Mouse (Mus musculus): ENCODE results near the gene Cdc42se1.
"Not testable (repeated sequence)": the region's sequence is repeated elsewhere in the genome, so short reads cannot be mapped to it uniquely, and the experiment has no call there.

Cdc42se1 gene

GRCm38 (mm10) chr3:95228148-95228893 is at the start of gene Cdc42se1:
Gene Cdc42se1 (plus strand): TSS chr3:95228732.
- DNase-seq (ENCODE audit: low spot score in 2 of 2) = peak; percentile 70 to 76

GRCm38 (mm10) chr3:95178948-95179347 is 49.6 kb upstream of the Cdc42se1 start:
- no peak for DNase-seq (ENCODE audit: low spot score in 2 of 2)

- no peak for DNase-seq (ENCODE audit: low spot score in 2 of 2)
Measured at GRCm38 (mm10) chr3:95179890-95180289, 48.6 kb upstream of the Cdc42se1 start.

- DNase-seq (ENCODE audit: low spot score in 2 of 2) = no peak
Measured at GRCm38 (mm10) chr3:95181841-95182240, 46.7 kb upstream of the Cdc42se1 start.

GRCm38 (mm10) chr3:95184796-95185577 is 43.5 kb upstream of the Cdc42se1 start:
- no peak for DNase-seq (ENCODE audit: low spot score in 2 of 2)

- DNase-seq (ENCODE audit: low spot score in 2 of 2) = no peak
Measured at GRCm38 (mm10) chr3:95186100-95186499, 42.4 kb upstream of the Cdc42se1 start.

GRCm38 (mm10) chr3:95186888-95187287 is 41.6 kb upstream of the Cdc42se1 start:
- no peak for DNase-seq (ENCODE audit: low spot score in 2 of 2)

GRCm38 (mm10) chr3:95194721-95195135 is 33.8 kb upstream of the Cdc42se1 start:
- DNase-seq (ENCODE audit: low spot score in 2 of 2) = no peak

GRCm38 (mm10) chr3:95195772-95196171 is 32.8 kb upstream of the Cdc42se1 start:
- no peak for DNase-seq (ENCODE audit: low spot score in 2 of 2)

- DNase-seq (ENCODE audit: low spot score in 2 of 2) = no peak
Measured at GRCm38 (mm10) chr3:95199101-95199500, 29.4 kb upstream of the Cdc42se1 start.

GRCm38 (mm10) chr3:95200132-95200531 is 28.4 kb upstream of the Cdc42se1 start:
- no peak for DNase-seq (ENCODE audit: low spot score in 2 of 2)

- no peak for DNase-seq (ENCODE audit: low spot score in 2 of 2)
Measured at GRCm38 (mm10) chr3:95200562-95200961, 28.0 kb upstream of the Cdc42se1 start.

GRCm38 (mm10) chr3:95203880-95204279 is 24.7 kb upstream of the Cdc42se1 start:
- DNase-seq (ENCODE audit: low spot score in 2 of 2) = no peak

- DNase-seq (ENCODE audit: low spot score in 2 of 2) = no peak
Measured at GRCm38 (mm10) chr3:95208286-95208685, 20.2 kb upstream of the Cdc42se1 start.

GRCm38 (mm10) chr3:95210585-95210984 is 17.9 kb upstream of the Cdc42se1 start:
- DNase-seq (ENCODE audit: low spot score in 2 of 2) = no peak

GRCm38 (mm10) chr3:95212889-95213608 is 15.5 kb upstream of the Cdc42se1 start:
- DNase-seq (ENCODE audit: low spot score in 2 of 2) = not testable (repeated sequence)

GRCm38 (mm10) chr3:95213609-95213975 is 14.9 kb upstream of the Cdc42se1 start:
- no peak for DNase-seq (ENCODE audit: low spot score in 2 of 2)

- DNase-seq (ENCODE audit: low spot score in 2 of 2) = no peak
Measured at GRCm38 (mm10) chr3:95216655-95217254, 11.8 kb upstream of the Cdc42se1 start.

- peak; percentile 90 to 92 for DNase-seq (ENCODE audit: low spot score in 2 of 2)
Measured at GRCm38 (mm10) chr3:95217255-95218134, 11.0 kb upstream of the Cdc42se1 start, which contains the start of gene Gabpb2. Gene Gabpb2 (minus strand): TSS chr3:95217916.

GRCm38 (mm10) chr3:95218466-95219137 is 9.9 kb upstream of the Cdc42se1 start:
- DNase-seq (ENCODE audit: low spot score in 2 of 2) = no peak

Data from natural killer cell, adult 2 months (primary cell).